Mouse (Mus musculus): ENCODE results near the gene Thsd7b.

The Thsd7b gene

DNA sequence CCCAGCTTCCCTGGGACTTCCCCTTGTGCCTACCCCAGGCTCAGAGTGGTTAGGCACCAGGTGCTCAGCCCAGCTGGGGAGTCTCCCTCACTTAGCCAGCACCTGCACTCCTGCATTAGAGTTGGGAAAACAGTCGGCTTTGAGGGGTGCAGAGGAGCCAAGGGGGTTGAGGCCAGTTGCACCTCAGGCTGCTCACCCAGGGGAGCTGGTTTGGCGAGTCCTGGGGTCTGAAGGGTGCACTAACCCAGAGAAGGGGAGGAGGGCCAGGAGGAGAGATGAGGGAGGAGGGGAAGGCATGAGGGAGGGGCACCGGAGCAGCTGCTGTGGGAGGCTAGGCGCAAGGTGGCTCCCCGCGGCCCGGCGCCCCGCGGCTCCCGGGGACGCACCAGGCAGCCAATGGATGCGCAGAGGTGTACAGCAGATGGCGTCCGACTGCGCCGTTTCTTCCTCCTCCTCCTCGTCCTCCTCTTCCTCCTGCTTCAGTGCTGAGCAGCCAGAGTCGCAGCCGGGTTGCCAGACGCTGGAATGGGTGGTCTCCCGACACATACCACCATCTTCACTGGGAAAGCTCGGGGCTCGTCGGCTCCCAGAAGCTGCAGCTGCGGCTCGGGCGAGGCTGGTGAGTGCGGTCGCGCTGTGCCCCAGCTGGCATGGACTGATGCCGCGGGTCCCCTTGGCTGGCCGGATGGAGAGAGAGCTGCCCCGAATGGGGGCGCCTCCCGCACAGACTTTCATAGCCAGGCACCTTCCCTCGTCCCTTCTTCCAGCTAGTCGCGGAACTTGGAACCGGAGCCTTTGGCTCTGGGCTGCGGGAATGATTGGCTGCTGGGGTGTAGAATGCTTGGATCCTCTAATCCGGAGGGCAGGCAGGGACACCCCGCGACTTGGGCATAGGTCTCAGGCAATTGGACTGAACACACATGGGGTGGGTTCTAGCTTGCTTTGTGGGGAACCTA lies at the start of gene Thsd7b:
Gene Thsd7b, plus strand, starts transcription at position 321 of the 956 bp plus-strand sequence.
- DNase-seq (ENCODE audit: low read depth) = no peak

- no peak for DNase-seq (ENCODE audit: low read depth)
Observed at GRCm38 (mm10) chr1:129244292-129244691, 28.8 kb upstream of the Thsd7b start.

- no peak for DNase-seq (ENCODE audit: low read depth)
Observed at GRCm38 (mm10) chr1:129250704-129251443, 22.2 kb upstream of the Thsd7b start.

DNA sequence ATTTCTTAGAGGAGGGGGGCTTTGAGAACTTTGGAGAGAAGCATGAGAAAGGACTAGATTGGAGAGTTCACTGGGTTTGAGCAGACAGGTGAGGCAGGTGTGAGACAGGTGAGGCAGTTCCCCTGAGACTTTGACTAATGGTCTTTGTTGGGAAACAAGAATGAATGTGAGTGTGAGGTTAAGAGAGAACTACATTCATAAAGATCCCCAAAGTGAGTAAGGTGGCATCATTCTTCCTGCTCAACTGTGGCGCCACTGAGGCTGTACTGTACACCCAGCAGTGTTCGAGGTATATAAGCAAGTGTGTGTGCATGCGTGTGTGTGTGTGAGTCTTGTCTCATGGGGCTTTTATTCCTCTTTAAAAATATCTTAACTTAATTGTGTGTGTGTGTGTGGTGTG lies 6.4 kb upstream of the Thsd7b start:
- no peak for DNase-seq (ENCODE audit: low read depth)

- DNase-seq (ENCODE audit: low read depth) = no peak
Observed at GRCm38 (mm10) chr1:129304173-129304572, 31.1 kb downstream of the Thsd7b start.

DNA sequence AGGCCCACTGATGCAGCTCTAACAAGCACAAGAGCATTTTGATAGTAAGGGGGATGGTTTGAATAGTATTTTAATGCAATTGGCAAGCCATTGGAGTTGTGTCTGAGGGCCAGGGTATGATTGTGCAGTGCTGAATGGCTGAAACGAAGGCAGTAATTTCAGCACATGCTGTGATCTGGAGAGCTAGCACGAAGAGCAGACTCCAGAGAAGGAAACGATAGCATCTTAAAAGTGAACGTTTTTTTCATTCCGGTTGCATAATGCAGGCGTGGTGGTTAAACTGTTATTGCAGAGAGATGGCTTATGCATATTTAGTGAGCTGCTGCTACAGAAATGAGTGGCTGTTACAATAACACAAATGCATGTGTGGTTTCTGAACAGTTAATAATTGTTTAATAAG lies 51.3 kb downstream of the Thsd7b start:
- DNase-seq (ENCODE audit: low read depth) = no peak

- no peak for DNase-seq (ENCODE audit: low read depth)
Observed at GRCm38 (mm10) chr1:129324798-129325197, 51.7 kb downstream of the Thsd7b start.

DNA sequence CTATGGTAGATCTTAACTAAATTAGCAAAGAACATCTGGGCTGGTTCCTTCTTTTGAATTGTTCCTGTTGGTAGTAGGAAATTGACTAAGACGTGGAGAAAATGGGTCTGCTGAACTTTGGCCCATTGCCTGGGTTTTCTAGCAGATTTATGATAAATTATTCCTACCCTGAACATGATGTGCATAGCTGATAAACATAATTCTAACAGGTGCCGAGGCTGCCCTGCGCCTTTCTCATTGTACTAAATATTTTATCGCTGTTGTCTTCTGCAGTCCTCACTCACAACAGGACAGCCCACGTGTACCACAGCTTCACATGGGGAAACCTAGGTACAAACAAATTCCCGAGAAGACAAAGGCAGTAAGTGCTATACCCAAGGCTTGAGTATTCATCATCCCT lies 83.5 kb downstream of the Thsd7b start:
- DNase-seq (ENCODE audit: low read depth) = no peak

- no peak for DNase-seq (ENCODE audit: low read depth)
Observed at GRCm38 (mm10) chr1:129357378-129357777, 84.3 kb downstream of the Thsd7b start.

GRCm38 (mm10) chr1:129363368-129363767 lies 90.3 kb downstream of the Thsd7b start:
- DNase-seq (ENCODE audit: low read depth) = no peak

GRCm38 (mm10) chr1:129364828-129365227 lies 91.7 kb downstream of the Thsd7b start:
- DNase-seq (ENCODE audit: low read depth) = no peak

- DNase-seq (ENCODE audit: low read depth) = no peak
Observed at GRCm38 (mm10) chr1:129365590-129365989, 92.5 kb downstream of the Thsd7b start.

- DNase-seq (ENCODE audit: low read depth) = no peak
Observed at GRCm38 (mm10) chr1:129386479-129386878, 113.4 kb downstream of the Thsd7b start.

DNA sequence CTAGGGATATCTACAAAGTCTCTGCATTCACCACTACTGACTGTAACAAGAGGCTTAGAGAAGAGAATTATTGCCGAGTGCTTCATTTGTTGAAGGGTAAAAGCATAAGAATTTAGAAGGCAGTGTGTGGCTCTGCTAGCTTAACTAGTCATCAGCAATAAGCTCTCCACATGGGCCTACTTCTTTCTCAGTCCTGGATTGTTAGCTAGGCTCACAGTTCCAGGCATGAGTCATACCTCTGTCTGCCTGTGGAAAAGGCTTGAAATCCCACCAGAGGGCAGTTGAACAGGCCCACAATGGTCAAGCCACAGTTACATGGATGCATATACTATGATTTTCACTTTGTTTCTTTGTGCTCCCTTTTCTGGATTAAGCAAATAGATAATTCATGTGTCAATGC lies 138.5 kb downstream of the Thsd7b start:
- DNase-seq (ENCODE audit: low read depth) = no peak

DNA sequence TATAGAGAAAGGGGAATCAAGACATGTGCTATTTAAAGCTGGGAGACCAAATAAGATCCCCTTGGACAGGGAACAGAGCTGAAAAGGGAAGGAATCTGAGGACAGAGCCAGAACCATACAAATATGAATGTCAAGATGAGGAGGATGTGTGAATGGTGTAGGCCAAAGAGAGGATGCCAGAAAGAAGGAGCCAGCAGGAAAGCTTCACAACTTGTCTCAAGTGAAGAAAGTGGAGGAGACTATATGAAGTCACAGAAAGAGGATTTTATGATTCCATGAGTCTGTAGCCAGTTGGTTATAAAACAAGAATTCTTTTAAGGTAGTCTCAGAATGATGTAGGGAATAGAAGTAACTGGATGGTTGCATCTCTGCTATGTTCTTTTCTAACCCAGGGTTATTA lies 148.5 kb downstream of the Thsd7b start:
- DNase-seq (ENCODE audit: low read depth) = no peak

GRCm38 (mm10) chr1:129464414-129464813 lies 191.3 kb downstream of the Thsd7b start:
- DNase-seq (ENCODE audit: low read depth) = no peak

DNA sequence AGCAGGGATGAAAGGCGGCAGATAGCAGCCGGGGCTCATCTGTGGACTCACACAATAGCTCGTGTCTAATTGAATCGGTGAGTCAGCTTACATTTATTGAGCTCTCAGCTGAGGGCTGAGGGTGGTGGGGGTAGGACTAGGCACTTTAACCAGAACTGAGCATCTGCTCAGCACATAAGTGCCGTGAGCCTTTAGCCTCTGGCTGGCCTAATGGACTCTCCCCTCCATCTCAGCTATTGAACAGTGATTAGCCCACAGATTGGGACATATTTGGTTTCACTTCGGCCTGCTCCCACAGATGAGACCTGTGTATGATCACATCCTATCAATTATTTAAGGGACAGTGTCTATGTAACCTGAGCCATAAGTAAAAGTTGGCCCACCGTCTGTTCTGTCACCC lies 200.4 kb downstream of the Thsd7b start:
- no peak for DNase-seq (ENCODE audit: low read depth)

GRCm38 (mm10) chr1:129484266-129485031 lies 211.3 kb downstream of the Thsd7b start:
- no peak for DNase-seq (ENCODE audit: low read depth)

GRCm38 (mm10) chr1:129491136-129491535 lies 218.0 kb downstream of the Thsd7b start:
- DNase-seq (ENCODE audit: low read depth) = no peak

DNA sequence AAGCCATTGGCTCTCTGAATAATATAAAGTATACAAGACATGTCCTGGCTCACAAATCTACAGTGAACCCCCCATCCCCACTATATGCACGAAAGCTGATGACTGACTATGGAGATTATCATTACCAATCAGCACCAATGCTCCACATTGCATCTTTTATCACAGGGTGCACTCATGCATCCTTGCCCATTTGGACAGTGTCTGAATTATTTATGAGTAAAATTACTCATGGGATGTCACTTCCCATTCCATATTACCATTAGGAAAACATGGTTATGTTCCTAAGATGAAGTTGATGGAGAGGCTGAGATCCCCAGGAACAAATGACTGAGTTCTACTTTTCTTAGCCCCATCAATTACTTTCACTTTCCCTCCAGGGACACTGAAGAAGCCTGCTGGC lies 220.8 kb downstream of the Thsd7b start:
- no peak for DNase-seq (ENCODE audit: low read depth)

DNA sequence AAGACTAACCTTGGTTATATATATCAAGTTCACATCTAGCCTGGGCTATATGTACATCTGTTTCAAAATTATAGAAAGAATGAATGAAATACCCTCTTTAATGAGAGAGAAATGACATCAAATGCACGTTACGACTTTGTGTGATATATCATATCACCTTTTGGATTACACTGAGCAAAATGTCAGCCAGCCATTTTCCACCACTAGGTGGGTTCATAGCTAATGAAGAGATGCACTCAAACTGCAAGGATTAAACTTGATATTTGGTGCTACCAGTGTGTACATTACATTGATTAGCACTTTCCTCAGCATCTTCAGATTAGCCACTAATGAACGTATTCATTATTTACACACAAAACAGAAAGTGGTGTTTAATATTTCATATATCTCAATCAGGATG lies 228.6 kb downstream of the Thsd7b start:
- no peak for DNase-seq (ENCODE audit: low read depth)

- DNase-seq (ENCODE audit: low read depth) = no peak
Observed at GRCm38 (mm10) chr1:129516379-129516778, 243.3 kb downstream of the Thsd7b start.

Data from c-Kit-positive CD71-negative TER-119-negative erythroid progenitor cells, embryonic 14.5 days (primary cell).